Mouse (Mus musculus): ENCODE data around the gene Catsper1. TPM values are rescaled to one million over a fixed set of nuclear protein-coding genes. Genes with fewer than 3 reads are reported as not detected.
A peak's percentile ranks its signal among the peaks of the same experiment; 100 is the strongest.

The Catsper1 gene
- total RNA-seq (2014; fragmentation: Nextera tagmentation) (not detected in 2 replicates), total RNA-seq (2017) (not detected in 2 replicates), polyA plus RNA-seq (2012) (not detected in 2 replicates)

DNA sequence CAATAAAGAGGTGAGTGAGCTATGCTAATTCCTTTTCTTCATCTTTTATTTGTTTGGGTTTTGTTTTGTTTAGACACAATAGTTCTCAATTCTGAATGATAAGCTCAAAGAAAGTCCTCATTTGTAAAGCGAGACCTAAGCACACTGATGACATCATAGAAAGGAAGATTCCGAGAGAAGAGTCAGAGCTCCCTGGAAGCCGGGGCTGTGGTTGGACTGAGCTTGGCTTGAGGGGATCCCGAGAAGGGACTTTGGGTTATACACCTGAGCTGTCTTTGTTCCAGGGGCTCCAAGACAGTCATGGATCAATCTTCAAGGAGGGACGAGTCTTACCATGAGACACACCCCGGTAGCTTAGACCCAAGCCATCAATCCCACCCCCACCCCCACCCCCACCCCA, at the start of gene Catsper1:
TSS of gene Catsper1 (plus strand) at position 301 of the 400 bp plus-strand sequence.
- 0 out of 2 replicates have a peak, but pooled peaks cover 2% of the 10 kb centered on the region for H3K4me1 ChIP-seq (ENCODE audit: insufficient read depth, low read depth, low read length)
- DNase-seq (ENCODE audit: low spot score) (no peak), ATAC-seq (ENCODE audit: extremely low read depth, insufficient number of reproducible peaks, low FRiP score, poor library complexity, severe bottlenecking) (no peak)
- no peaks in the 10 kb centered on the region for H3K36me3 ChIP-seq (replicated peaks)
- H3K27me3 ChIP-seq (ENCODE audit: insufficient read depth, low read length) = peaks cover 24% of the 10 kb centered on the region
- H3K9me3 ChIP-seq (replicated peaks) = no peaks in the 10 kb centered on the region
- TF ChIP-seq GATA1 (IDR thresholded peaks at IDR 0.05; ENCODE audit: borderline replicate concordance, low read length) (no peak), TAL1 (conservative IDR thresholded peaks at IDR 0.05; ENCODE audit: low read depth, low read length) (no peak), POLR2AphosphoS5 (IDR thresholded peaks at IDR 0.05; ENCODE audit: insufficient replicate concordance, low read depth, low read length) (no peak), CTCF (IDR thresholded peaks at IDR 0.05; ENCODE audit: low read depth, low read length) (no peak), GATA2 (IDR thresholded peaks at IDR 0.05; ENCODE audit: borderline replicate concordance, low read depth, low read length) (no peak)
- no peak within 1 kb of the TSS for H3K4me3 ChIP-seq (ENCODE audit: low read depth, low read length)

- peak; percentile 96 for ATAC-seq (ENCODE audit: extremely low read depth, insufficient number of reproducible peaks, low FRiP score, poor library complexity, severe bottlenecking)
- Histone ChIP-seq H3K27me3 (ENCODE audit: insufficient read depth, low read length) (peaks cover 8% of the 10 kb centered on the region), H3K4me3 (ENCODE audit: low read depth, low read length) (peak within 1 kb of the TSS; percentile 78), H3K36me3 (replicated peaks) (peaks cover 40% of the 10 kb centered on the region), H3K4me1 (ENCODE audit: insufficient read depth, low read depth, low read length) (peaks cover 46% of the 10 kb centered on the region), H3K9me3 (replicated peaks) (no peaks in the 10 kb centered on the region)
- DNase-seq (ENCODE audit: low spot score) = peak; percentile 89
- TF ChIP-seq GATA2 (IDR thresholded peaks at IDR 0.05; ENCODE audit: borderline replicate concordance, low read depth, low read length) (no peak), GATA1 (IDR thresholded peaks at IDR 0.05; ENCODE audit: borderline replicate concordance, low read length) (no peak), POLR2AphosphoS5 (IDR thresholded peaks at IDR 0.05; ENCODE audit: insufficient replicate concordance, low read depth, low read length) (no peak), TAL1 (conservative IDR thresholded peaks at IDR 0.05; ENCODE audit: low read depth, low read length) (no peak), CTCF (IDR thresholded peaks at IDR 0.05; ENCODE audit: low read depth, low read length) (peak; percentile 57)
Measured at GRCm38 (mm10) chr19:5294972-5295735, 40.4 kb upstream of the Catsper1 start, which contains the start of gene Sf3b2. Gene Sf3b2 (minus strand): TSS chr19:5295455.

DNA sequence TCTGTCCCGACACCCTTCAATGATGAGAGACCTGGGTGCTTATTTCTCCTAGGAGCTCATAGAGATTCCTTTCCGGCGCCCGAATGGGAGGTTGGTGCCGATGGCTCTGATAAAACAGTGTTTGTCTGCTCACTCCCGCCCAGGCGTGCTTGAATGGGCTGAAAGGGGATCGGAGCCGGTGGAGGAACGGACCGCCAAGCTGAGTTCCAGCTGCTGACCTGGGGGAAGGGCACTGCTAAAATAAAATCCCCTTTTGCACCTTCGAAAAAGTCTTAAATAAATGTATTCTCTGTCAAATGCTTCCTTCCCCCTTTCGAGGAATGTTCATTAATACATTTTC, 39.8 kb upstream of the Catsper1 start:
- H3K4me1 ChIP-seq (ENCODE audit: insufficient read depth, low read depth, low read length) = peaks cover 52% of the 10 kb centered on the region
- DNase-seq (ENCODE audit: low spot score) = peak; percentile 32
- TF ChIP-seq POLR2AphosphoS5 (IDR thresholded peaks at IDR 0.05; ENCODE audit: insufficient replicate concordance, low read depth, low read length) (no peak), TAL1 (conservative IDR thresholded peaks at IDR 0.05; ENCODE audit: low read depth, low read length) (no peak), CTCF (IDR thresholded peaks at IDR 0.05; ENCODE audit: low read depth, low read length) (no peak), GATA1 (IDR thresholded peaks at IDR 0.05; ENCODE audit: borderline replicate concordance, low read length) (no peak), GATA2 (IDR thresholded peaks at IDR 0.05; ENCODE audit: borderline replicate concordance, low read depth, low read length) (no peak)
- peak overlapping the region; percentile 78 for H3K4me3 ChIP-seq (ENCODE audit: low read depth, low read length)
- H3K9me3 ChIP-seq (replicated peaks) = no peaks in the 10 kb centered on the region
- 0 out of 2 replicates have a peak, but pooled peaks have one; percentile 12 for ATAC-seq (ENCODE audit: extremely low read depth, insufficient number of reproducible peaks, low FRiP score, poor library complexity, severe bottlenecking)
- H3K36me3 ChIP-seq (replicated peaks) = peaks cover 34% of the 10 kb centered on the region
- peaks cover 9% of the 10 kb centered on the region for H3K27me3 ChIP-seq (ENCODE audit: insufficient read depth, low read length)

DNA sequence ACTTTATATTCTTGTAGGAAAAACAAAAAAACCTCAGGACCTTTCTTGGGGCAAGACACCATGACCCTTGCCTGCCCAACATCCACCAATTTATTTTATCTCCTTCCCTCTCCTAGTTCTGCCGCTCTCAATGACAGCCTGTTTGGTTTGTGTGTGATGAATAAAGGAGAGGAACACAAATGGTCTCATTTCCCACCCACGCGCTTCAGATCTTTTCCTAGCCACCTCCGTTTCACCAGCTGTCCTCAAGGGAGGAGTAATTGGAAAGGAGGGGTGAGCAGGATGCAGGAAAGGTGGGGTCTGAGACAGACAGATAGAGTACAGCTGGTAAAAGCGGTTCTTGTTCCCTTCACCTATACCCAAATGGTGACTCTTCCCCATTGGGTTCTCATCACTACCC, 38.9 kb upstream of the Catsper1 start:
- Histone ChIP-seq H3K9me3 (replicated peaks) (no peaks in the 10 kb centered on the region), H3K4me3 (ENCODE audit: low read depth, low read length) (no peak overlapping the region)
- TF ChIP-seq POLR2AphosphoS5 (IDR thresholded peaks at IDR 0.05; ENCODE audit: insufficient replicate concordance, low read depth, low read length) (no peak), TAL1 (conservative IDR thresholded peaks at IDR 0.05; ENCODE audit: low read depth, low read length) (no peak), GATA2 (IDR thresholded peaks at IDR 0.05; ENCODE audit: borderline replicate concordance, low read depth, low read length) (no peak), GATA1 (IDR thresholded peaks at IDR 0.05; ENCODE audit: borderline replicate concordance, low read length) (no peak), CTCF (IDR thresholded peaks at IDR 0.05; ENCODE audit: low read depth, low read length) (no peak)

DNA sequence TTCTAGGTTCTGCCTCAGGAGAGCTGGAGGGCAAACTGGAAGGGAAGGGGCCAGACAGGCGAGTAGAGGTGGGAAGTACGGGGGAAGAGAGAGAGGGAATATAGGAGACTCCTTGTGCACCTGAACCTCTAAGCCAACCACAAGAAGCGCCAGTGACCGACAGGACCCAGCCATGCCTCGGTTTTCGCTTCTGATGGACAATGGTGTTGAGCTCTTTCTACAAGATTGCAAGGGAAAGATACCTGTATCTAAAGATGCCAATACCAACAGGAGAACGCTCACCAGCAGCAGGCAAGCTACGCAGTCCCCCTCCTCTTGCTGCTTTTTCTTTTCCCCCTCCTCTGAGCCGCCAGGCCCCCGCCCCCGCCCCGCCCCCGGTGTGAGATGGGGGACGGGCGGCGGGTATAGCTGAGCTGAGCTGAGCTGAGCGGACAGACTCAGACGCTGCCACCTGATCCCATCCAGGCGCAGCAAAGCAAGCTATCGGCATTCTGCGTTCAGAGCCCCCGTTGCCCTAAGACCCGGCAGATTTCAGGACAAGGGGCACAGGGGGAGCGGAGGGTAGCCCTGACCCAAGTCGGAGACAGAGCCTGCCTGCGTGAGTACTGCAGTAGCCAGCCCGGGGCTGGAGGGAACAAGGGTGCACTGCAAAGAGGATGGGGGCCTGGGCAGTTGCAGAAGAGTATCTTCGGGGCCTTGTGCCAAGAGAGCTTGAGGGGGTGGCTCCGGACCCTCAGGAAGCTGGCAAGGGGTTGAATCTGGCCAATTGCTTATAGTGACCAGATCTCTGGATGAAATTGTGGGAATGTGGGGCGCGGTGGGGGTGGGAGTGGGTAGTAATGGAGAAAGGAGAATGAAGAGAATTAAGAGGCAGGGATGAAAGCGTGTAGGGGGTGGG, 37.4 kb upstream of the Catsper1 start, which contains the start of gene Gal3st3:
TSS of gene Gal3st3 (plus strand) at position 429 of the 898 bp plus-strand sequence.
- DNase-seq (ENCODE audit: low spot score) (no peak), ATAC-seq (ENCODE audit: extremely low read depth, insufficient number of reproducible peaks, low FRiP score, poor library complexity, severe bottlenecking) (no peak)
- Histone ChIP-seq H3K4me1 (ENCODE audit: insufficient read depth, low read depth, low read length) (peaks cover 43% of the 10 kb centered on the region), H3K4me3 (ENCODE audit: low read depth, low read length) (no peak within 1 kb of the TSS), H3K9me3 (replicated peaks) (no peaks in the 10 kb centered on the region), H3K27me3 (ENCODE audit: insufficient read depth, low read length) (peaks cover 15% of the 10 kb centered on the region), H3K36me3 (replicated peaks) (peaks cover 12% of the 10 kb centered on the region)
- TF ChIP-seq GATA2 (IDR thresholded peaks at IDR 0.05; ENCODE audit: borderline replicate concordance, low read depth, low read length) (no peak), TAL1 (conservative IDR thresholded peaks at IDR 0.05; ENCODE audit: low read depth, low read length) (no peak), CTCF (IDR thresholded peaks at IDR 0.05; ENCODE audit: low read depth, low read length) (no peak), GATA1 (IDR thresholded peaks at IDR 0.05; ENCODE audit: borderline replicate concordance, low read length) (no peak), POLR2AphosphoS5 (IDR thresholded peaks at IDR 0.05; ENCODE audit: insufficient replicate concordance, low read depth, low read length) (no peak)

More for the DNA sequence above, 38.9 kb upstream of the Catsper1 start:
- ATAC-seq (ENCODE audit: extremely low read depth, insufficient number of reproducible peaks, low FRiP score, poor library complexity, severe bottlenecking) (no peak), DNase-seq (ENCODE audit: low spot score) (no peak)
- H3K36me3 ChIP-seq (replicated peaks) = peaks cover 26% of the 10 kb centered on the region
- H3K27me3 ChIP-seq (ENCODE audit: insufficient read depth, low read length) = peaks cover 10% of the 10 kb centered on the region
- H3K4me1 ChIP-seq (ENCODE audit: insufficient read depth, low read depth, low read length) = peaks cover 51% of the 10 kb centered on the region
